Mouse (Mus musculus) cerebellum, adult 11 months (tissue): Measurements from ENCODE around the gene Fcrla.
A peak's percentile ranks its signal among the peaks of the same experiment; 100 is the strongest.

ENCODE experiments used
- DNase-seq: peaks from one replicate; pipeline ENCODE4 v3.0.0; 2022

Fcrla gene

DNA sequence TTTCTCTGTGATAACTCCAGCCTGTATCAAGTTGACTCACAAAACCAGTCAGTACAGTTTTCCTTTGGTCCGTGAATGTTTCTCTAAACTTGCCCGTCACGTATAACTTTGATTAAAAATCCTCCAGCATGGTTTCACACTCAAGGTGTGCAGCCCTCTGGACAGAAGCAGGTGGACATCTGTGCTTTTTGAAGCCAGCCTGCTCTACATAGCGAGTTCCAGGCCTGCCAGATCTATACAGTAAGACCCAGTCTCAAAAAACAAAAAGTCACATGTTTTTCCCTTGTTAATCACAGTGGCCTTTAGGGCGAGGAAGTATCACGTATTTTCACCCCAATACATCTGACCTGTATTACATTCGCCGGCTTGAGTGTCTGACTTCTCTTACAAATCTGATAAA is 43.0 kb downstream of the Fcrla start:
- no peak for DNase-seq

DNA sequence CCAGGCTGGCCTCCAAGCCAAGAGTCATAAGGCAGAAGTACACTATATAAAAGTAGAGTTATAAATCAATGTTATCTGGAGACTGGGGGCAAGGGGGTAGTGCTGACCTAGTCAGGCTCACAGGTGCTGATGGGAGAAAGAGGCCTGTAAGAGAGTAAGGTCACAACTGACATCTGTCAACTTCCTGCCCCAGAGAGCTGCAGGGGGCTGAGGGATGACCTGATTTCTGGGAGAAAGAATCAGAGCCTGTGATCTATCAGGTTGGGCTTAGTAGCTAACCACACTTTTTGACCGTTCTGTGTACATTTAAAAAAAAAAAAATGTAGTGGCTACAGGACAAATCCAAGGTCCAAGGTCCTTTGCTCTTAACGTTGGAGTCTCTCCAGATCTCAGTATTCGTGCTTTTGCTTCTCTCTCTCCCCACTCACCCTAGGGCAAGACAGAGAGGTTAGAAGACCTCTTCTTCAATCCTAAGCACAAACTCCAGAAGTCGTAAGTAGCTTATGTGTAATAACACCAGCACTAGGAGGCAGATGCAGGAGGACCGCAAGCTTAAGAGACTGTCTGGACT is 44.4 kb downstream of the Fcrla start:
- DNase-seq = no peak

DNA sequence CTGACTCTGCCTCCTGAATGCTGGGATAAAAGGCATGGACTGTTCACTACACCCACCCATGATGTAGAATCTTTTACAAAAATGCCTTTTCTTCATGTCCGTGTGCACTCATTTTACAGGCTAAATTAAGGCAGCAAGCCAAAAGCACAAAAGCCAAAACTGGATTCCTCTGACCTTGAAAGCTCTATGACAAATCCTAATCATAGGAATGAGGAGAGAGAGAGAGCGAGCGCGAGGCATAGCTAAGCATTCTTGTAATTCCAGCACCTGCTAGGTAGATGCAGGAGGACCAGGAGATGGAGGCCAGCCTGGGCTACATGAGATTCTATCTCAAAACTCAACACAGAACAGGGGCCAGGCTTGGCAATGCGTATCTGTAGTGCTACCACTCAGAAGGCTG is 50.5 kb downstream of the Fcrla start:
- no peak for DNase-seq

DNA sequence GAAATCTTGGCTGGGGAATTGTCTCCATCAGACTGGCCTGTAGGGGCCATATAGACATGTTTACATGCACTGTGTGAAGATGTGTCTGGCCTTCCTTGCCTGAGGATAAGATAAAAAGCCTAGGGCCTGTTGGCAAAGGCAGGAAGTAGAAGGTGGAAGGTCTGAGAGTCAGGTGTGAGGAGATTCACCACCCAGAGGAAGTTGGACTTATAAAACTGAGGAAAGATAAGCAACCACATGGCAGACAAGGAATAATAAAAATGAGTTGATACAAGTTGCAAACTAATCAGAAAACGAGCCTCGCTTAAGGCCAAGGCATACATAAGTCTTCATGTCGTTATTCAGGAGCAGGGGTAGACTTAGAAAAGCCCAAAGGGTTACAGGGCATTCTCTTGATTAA is 51.7 kb downstream of the Fcrla start:
- DNase-seq = no peak

DNA sequence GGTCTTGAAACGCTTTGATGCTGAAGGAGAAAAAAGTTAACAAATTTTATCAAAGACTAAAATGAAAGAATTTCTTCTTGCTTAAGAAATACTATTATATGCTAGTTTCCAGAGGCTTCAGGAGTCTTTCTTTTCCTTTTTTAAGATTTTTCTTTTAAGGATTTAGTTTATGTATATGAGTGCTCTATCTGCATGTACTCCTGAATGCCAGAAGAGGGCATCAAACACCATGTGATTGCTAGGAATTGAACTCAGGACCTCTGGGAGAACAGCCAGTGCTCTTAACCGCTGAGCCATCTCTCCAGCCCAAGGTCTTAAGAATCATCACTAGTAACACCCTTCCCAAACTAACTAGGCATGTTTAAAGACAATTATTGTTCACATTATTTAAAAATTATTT is 55.4 kb downstream of the Fcrla start:
- no peak for DNase-seq

DNA sequence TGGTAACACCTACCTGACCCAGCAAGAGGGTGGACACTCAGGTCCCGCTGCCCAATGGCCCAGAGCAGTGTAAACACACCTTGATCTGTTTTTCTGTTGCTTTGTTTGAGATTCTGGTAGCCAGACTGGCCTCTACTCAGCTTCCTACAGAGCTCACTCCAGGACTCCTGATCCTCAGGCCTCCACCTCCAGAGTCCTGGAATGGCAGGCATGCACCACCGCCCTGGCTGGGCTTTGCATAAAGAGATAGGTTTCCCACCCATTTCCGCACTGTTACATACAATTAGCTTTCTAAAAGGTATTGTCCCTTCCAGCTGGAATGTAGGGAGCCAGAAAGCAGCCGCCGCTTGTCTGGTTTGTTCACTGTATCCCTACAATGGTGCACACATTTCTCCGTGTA is 56.0 kb downstream of the Fcrla start:
- no peak for DNase-seq

DNA sequence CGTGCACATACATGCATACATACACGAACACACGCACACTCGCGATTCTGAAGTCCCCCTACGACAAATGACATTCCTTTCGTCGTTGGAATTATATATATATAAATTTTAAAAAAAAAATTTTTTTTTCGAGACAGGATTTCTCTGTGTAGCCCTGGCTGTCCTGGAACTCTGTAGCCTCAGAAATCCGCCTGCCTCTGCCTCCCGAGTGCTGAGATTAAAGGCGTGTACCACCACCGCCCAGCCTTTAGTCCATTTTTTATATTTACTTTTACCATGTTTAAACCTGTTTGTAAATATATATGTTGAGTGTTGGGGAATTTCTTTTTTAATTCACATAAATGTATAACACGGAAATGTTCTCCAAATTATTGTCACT is 58.5 kb downstream of the Fcrla start:
- DNase-seq = no peak

DNA sequence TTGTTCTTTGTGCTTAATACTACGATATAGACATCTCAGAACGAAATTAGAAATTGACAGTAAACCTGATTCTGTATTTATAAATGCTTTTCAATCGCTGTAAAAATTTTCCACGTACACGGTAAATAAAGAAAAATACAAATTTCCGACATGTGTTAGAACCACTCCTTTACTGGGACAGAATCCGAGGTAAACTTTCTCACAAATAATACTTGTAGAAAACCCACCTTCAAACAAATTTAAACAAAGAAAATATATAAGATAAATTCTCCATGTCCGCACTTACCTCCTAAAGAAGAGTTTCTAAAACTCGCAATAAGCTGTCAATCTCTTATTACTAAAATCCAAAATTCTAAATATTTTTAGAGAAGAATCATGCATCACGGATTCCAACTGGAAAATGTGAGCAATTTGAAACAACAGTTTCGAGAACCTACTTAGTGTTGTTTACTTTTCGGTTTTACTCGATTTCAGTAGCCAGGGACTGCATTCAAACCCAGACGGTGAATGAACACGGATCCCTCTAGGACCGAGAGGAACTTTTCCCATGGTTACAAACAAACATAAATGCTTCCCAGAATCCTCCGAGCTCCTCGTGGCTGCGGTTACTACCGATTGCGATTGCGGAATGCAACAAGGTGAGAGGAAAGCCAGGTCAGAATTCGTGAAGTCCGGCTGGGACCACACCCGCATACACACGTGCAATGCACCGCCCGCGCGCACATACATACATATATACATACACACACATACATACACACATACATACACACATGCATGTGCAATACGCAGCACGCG is 59.1 kb downstream of the Fcrla start:
- peak; percentile 61 for DNase-seq

DNA sequence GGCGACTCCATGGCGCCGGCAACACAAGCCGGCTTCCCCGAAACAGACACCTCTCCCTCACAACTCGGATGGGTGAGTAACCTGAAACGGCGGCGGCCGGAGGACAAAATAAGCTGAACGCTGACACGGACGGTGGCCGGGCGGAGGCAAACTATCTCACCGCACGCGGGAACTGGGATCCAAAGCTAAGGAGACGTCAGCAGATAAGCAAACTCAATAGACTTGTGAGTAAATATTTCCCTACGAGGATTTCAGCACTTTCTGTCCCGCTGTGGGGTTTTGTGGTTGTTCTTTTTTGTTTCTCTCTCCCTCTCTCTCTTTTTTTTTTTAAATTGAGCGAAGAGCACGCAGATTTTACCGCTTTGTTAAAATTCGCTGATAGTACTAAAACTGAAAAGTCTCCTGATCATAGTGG is 59.7 kb downstream of the Fcrla start, which contains the start of gene Atf6:
Gene Atf6, minus strand, starts transcription at position 81 of the 415 bp plus-strand sequence.
- DNase-seq = peak; percentile 94
